Mouse (Mus musculus) heart, embryonic 11.5 days (tissue): ENCODE data around the gene Npw. TPM values are rescaled to one million over a fixed set of nuclear protein-coding genes. Genes with fewer than 3 reads are reported as not detected.

ENCODE experiments used
- ATAC-seq: fragments of 200-750 bp; cut with Nextera tagmentation; replicated peaks from 2 replicates; pipeline ENCODE4 v1.8.0; 2017; ENCODE audit warnings: moderate library complexity; ENCODE audit not compliant: insufficient number of reproducible peaks, low FRiP score, low TSS enrichment
- H3K27ac ChIP-seq: fragments of 300-500 bp; sonication (generic); 2 replicates; pipeline ENCODE4 v1.5.1; 2014; ENCODE audit warnings: mild to moderate bottlenecking, low read depth, low read length
- H3K27me3 ChIP-seq: fragments of 300-500 bp; sonication (generic); 2 replicates; pipeline ENCODE4 v1.6.1; 2014; ENCODE audit warnings: mild to moderate bottlenecking, low read length, mixed read lengths; ENCODE audit not compliant: control insufficient read depth, insufficient read depth
- H3K36me3 ChIP-seq: fragments of 300-500 bp; sonication (generic); 2 replicates; pipeline ENCODE4 v1.6.1; 2014; ENCODE audit warnings: mild to moderate bottlenecking, low read length, moderate library complexity, mixed read lengths; ENCODE audit not compliant: control insufficient read depth, insufficient read depth
- H3K4me1 ChIP-seq: fragments of 300-500 bp; sonication (generic); 2 replicates; pipeline ENCODE4 v1.6.1; 2014; ENCODE audit warnings: low read length; ENCODE audit not compliant: control insufficient read depth, insufficient read depth
- H3K4me2 ChIP-seq: fragments of 300-500 bp; sonication (generic); 2 replicates; pipeline ENCODE4 v1.6.1; 2014; ENCODE audit warnings: mild to moderate bottlenecking, moderate library complexity
- H3K4me3 ChIP-seq: fragments of 300-500 bp; sonication (generic); 2 replicates; pipeline ENCODE4 v1.5.1; 2014; ENCODE audit warnings: low read depth, low read length
- H3K9ac ChIP-seq: fragments of 300-500 bp; sonication (generic); 2 replicates; pipeline ENCODE4 v1.6.1; 2014; ENCODE audit warnings: mild to moderate bottlenecking, low read depth, low read length, moderate library complexity
- H3K9me3 ChIP-seq: fragments of 300-500 bp; sonication (generic); replicated peaks from 2 replicates; pipeline ENCODE4 v1.6.1; 2016; ENCODE audit warnings: low read length; ENCODE audit not compliant: control insufficient read depth
- WGBS: fragments of 180-500 bp; shearing (Covaris S2); extraction: QIAGEN DNeasy Blood & Tissue Kit; methylation state at CpG from one replicate; pipeline ENCODE4 v1.1.7; 2014; ENCODE audit not compliant: insufficient replicate concordance; 5-methylcytosine and 5-hydroxymethylcytosine counted together
- polyA plus RNA-seq: library from polyadenylated mRNA; unstranded; fragments of >200 nt; fragmentation: Nextera tagmentation; extraction: Ambion mirVana; gene quantifications from 2 replicates; pipeline ENCODE4 v1.2.1, GENCODE M21; 2014

The Npw gene
- polyA plus RNA-seq, 1 experiment from 2014 or later: not detected

- no peak overlapping the region for H3K27ac ChIP-seq
- H3K9me3 ChIP-seq: no peaks in the 10 kb centered on the region
- H3K4me1 ChIP-seq: peaks cover 34% of the 10 kb centered on the region
- H3K9ac ChIP-seq: no peak overlapping the region
- H3K27me3 ChIP-seq: peaks cover 30% of the 10 kb centered on the region
- 72% methylated on average over 4 of the region's 4 CpGs for WGBS
- H3K4me3 ChIP-seq: no peak overlapping the region
- no peak for ATAC-seq
- no peak overlapping the region for H3K4me2 ChIP-seq
- H3K36me3 ChIP-seq: 0 out of 2 replicates have a peak, but pooled peaks cover 4% of the 10 kb centered on the region
Observed at GRCm38 (mm10) chr17:24635024-24635423, 23.2 kb downstream of the Npw start.

GRCm38 (mm10) chr17:24633831-24634230, 24.4 kb downstream of the Npw start:
- Histone ChIP-seq H3K4me3 (no peak overlapping the region), H3K9ac (no peak overlapping the region), H3K4me1 (peaks cover 28% of the 10 kb centered on the region), H3K27me3 (peaks cover 21% of the 10 kb centered on the region), H3K4me2 (no peak overlapping the region), H3K36me3 (peaks cover 9% of the 10 kb centered on the region; the same call in 1 of the 2 replicates), H3K9me3 (no peaks in the 10 kb centered on the region), H3K27ac (peak overlapping the region; percentile 84; the same call in 1 of the 2 replicates)
- WGBS: 92% methylated on average over 11 of the region's 11 CpGs
- no peak for ATAC-seq

GRCm38 (mm10) chr17:24632813-24633449, 25.3 kb downstream of the Npw start:
- ATAC-seq: peak; percentile 41; the same call in 1 of the 2 replicates
- 12% methylated on average over 22 of the region's 22 CpGs for WGBS

GRCm38 (mm10) chr17:24632167-24632812, 26.0 kb downstream of the Npw start, which contains the start of the genes Tsc2 and Nthl1:
Gene Tsc2 (minus strand): TSS chr17:24632630.
Gene Nthl1 (plus strand): TSS chr17:24632680.
- Histone ChIP-seq H3K4me3 (peak within 1 kb of the TSS; percentile 74), H3K4me2 (peak within 1 kb of the TSS; percentile 75), H3K4me1 (peaks cover 28% of the 10 kb centered on the region), H3K36me3 (peaks cover 9% of the 10 kb centered on the region; the same call in 1 of the 2 replicates), H3K9ac (peak within 1 kb of the TSS; percentile 81), H3K27me3 (peaks cover 11% of the 10 kb centered on the region), H3K9me3 (no peaks in the 10 kb centered on the region), H3K27ac (peak within 1 kb of the TSS; percentile 84)
- 2% methylated on average over 51 of the region's 51 CpGs for WGBS
- ATAC-seq: peak; percentile 64; the same call in 1 of the 2 replicates

More at GRCm38 (mm10) chr17:24632813-24633449, 25.3 kb downstream of the Npw start:
- Histone ChIP-seq H3K27ac (peak overlapping the region; percentile 84), H3K4me2 (peak overlapping the region; percentile 75), H3K4me1 (peaks cover 28% of the 10 kb centered on the region), H3K36me3 (peaks cover 9% of the 10 kb centered on the region; the same call in 1 of the 2 replicates), H3K9ac (peak overlapping the region; percentile 81), H3K27me3 (peaks cover 16% of the 10 kb centered on the region), H3K4me3 (peak overlapping the region; percentile 74), H3K9me3 (no peaks in the 10 kb centered on the region)

- Histone ChIP-seq H3K27ac (no peak overlapping the region), H3K4me3 (no peak overlapping the region), H3K9me3 (no peaks in the 10 kb centered on the region), H3K27me3 (peaks cover 11% of the 10 kb centered on the region), H3K9ac (no peak overlapping the region), H3K36me3 (peaks cover 20% of the 10 kb centered on the region), H3K4me1 (peaks cover 16% of the 10 kb centered on the region), H3K4me2 (no peak overlapping the region)
- WGBS: 85% methylated on average over 14 of the region's 14 CpGs
- ATAC-seq: no peak
Observed at GRCm38 (mm10) chr17:24630072-24630471, 28.2 kb downstream of the Npw start.

- peaks cover 14% of the 10 kb centered on the region for H3K4me1 ChIP-seq
- peaks cover 24% of the 10 kb centered on the region for H3K36me3 ChIP-seq
- peaks cover under 1% of the 10 kb centered on the region for H3K27me3 ChIP-seq
- WGBS: 25% methylated on average over 5 of the region's 5 CpGs
- H3K4me2 ChIP-seq: no peak overlapping the region
- no peak overlapping the region for H3K9ac ChIP-seq
- H3K9me3 ChIP-seq: no peaks in the 10 kb centered on the region
- H3K27ac ChIP-seq: no peak overlapping the region
- H3K4me3 ChIP-seq: no peak overlapping the region
- ATAC-seq: no peak
Observed at GRCm38 (mm10) chr17:24628646-24629045, 29.6 kb downstream of the Npw start.

- no peak for ATAC-seq
- no peaks in the 10 kb centered on the region for H3K4me1 ChIP-seq
- WGBS: 94% methylated on average over 8 of the region's 8 CpGs
Observed at GRCm38 (mm10) chr17:24625472-24625871, 32.8 kb downstream of the Npw start.

GRCm38 (mm10) chr17:24617561-24618194, 40.6 kb downstream of the Npw start:
- no peak overlapping the region for H3K9ac ChIP-seq
- WGBS: 76% methylated on average over 14 of the region's 14 CpGs
- ATAC-seq: peak; percentile 74

More at GRCm38 (mm10) chr17:24625472-24625871, 32.8 kb downstream of the Npw start:
- no peak overlapping the region for H3K4me3 ChIP-seq
- no peak overlapping the region for H3K27ac ChIP-seq
- no peaks in the 10 kb centered on the region for H3K27me3 ChIP-seq
- no peak overlapping the region for H3K9ac ChIP-seq
- no peak overlapping the region for H3K4me2 ChIP-seq
- peaks cover 48% of the 10 kb centered on the region for H3K36me3 ChIP-seq
- H3K9me3 ChIP-seq: no peaks in the 10 kb centered on the region

More at GRCm38 (mm10) chr17:24617561-24618194, 40.6 kb downstream of the Npw start:
- peaks cover 59% of the 10 kb centered on the region for H3K36me3 ChIP-seq
- H3K4me3 ChIP-seq: no peak overlapping the region
- no peaks in the 10 kb centered on the region for H3K4me1 ChIP-seq
- H3K9me3 ChIP-seq: no peaks in the 10 kb centered on the region
- 0 out of 2 replicates have a peak overlapping the region, but pooled peaks have one; percentile 9 for H3K4me2 ChIP-seq
- 0 out of 2 replicates have a peak overlapping the region, but pooled peaks have one; percentile 16 for H3K27ac ChIP-seq
- H3K27me3 ChIP-seq: no peaks in the 10 kb centered on the region
